Mouse (Mus musculus) A20 (cell line): ENCODE measurements around the gene Lrfn4.

Experiments
- DNase-seq: peaks from one replicate; pipeline ENCODE4 v3.0.0-alpha.2; 2011; ENCODE audit warnings: low read depth, low spot score

Gene Lrfn4

GRCm38 (mm10) chr19:4569356-4570236 lies 45.9 kb downstream of the Lrfn4 start:
- DNase-seq, result no peak

GRCm38 (mm10) chr19:4568832-4569231 lies 46.6 kb downstream of the Lrfn4 start:
- DNase-seq, result no peak

DNA sequence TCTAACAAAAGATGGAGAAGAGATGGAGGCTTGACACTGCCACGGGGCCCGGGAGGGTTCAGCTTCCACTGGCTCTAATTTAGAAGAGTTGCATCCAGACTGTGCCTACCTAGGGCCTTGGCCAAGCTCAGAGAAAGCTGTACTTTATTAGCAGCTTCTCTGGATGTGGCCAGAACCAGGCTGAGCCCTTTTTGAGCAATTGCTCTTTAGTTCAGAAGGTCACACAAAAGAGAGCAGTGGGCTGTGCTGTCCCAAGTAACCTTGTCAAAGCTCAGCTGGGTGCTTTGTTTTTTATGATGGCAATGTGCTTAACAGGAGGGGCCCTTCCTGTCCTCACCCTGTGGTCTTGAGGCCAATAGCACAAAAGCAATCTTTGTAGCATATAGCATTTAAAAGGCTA lies 47.8 kb downstream of the Lrfn4 start:
- no peak for DNase-seq

- no peak for DNase-seq
Observed at GRCm38 (mm10) chr19:4566880-4567279, 48.6 kb downstream of the Lrfn4 start.

DNA sequence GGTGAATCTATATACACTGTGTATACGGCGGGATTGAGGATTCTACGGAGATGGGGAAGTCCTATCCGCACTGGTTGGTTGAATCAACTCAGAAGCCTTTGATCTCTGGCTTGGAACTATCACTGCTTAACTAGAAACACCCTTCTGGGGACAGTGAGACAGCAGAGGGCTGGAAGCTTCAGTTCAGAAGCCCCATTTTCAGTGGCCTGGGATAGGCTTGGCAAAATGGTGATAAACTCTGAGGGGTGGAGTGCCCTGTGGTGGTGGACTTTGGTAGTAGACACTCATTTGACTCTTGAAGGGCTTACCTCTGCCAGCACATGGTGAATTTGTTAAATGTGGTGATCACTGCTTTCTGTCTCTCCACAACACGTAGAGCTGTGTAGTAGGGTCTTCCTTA lies 49.8 kb downstream of the Lrfn4 start:
- no peak for DNase-seq
